Mouse (Mus musculus) right cerebral cortex, adult 18-20 months (tissue): ENCODE data around the gene Uspl1.
A peak's percentile ranks its signal among the peaks of the same experiment; 100 is the strongest.

Experiments
- DNase-seq: peaks from one replicate; pipeline ENCODE4 v3.0.0; 2022; ENCODE audit warnings: mixed read lengths

Uspl1 gene

GRCm38 (mm10) chr5:149168816-149169215, 15.3 kb upstream of the Uspl1 start:
- peak; percentile 46 for DNase-seq

- DNase-seq = no peak
These were observed 13.1 kb upstream of the Uspl1 start for GRCm38 (mm10) chr5:149170841-149171588.

GRCm38 (mm10) chr5:149172246-149172645, 11.9 kb upstream of the Uspl1 start:
- no peak for DNase-seq

- no peak for DNase-seq
These were observed 9.6 kb upstream of the Uspl1 start for GRCm38 (mm10) chr5:149174527-149174926.

GRCm38 (mm10) chr5:149175736-149176135, 8.4 kb upstream of the Uspl1 start:
- DNase-seq = no peak

- no peak for DNase-seq
These were observed 6.1 kb upstream of the Uspl1 start for GRCm38 (mm10) chr5:149178095-149178494.

- no peak for DNase-seq
These were observed 4.3 kb upstream of the Uspl1 start for GRCm38 (mm10) chr5:149179826-149180225.

GRCm38 (mm10) chr5:149182186-149182870, 1.8 kb upstream of the Uspl1 start:
- no peak for DNase-seq

GRCm38 (mm10) chr5:149183122-149183521, 1.0 kb upstream of the Uspl1 start:
- DNase-seq = no peak

GRCm38 (mm10) chr5:149183721-149184103, 438 bp upstream of the Uspl1 start:
- peak; percentile 13 for DNase-seq

- DNase-seq = peak; percentile 39
These were observed 665 bp downstream of the Uspl1 start for GRCm38 (mm10) chr5:149184844-149185186.

GRCm38 (mm10) chr5:149185806-149186205, 1.7 kb downstream of the Uspl1 start:
- no peak for DNase-seq

- no peak for DNase-seq
These were observed 6.0 kb downstream of the Uspl1 start for GRCm38 (mm10) chr5:149190160-149190559.

- DNase-seq = no peak
These were observed 12.5 kb downstream of the Uspl1 start for GRCm38 (mm10) chr5:149196611-149197010.

- DNase-seq = no peak
These were observed 14.6 kb downstream of the Uspl1 start for GRCm38 (mm10) chr5:149198782-149199181.

- peak; percentile 35 for DNase-seq
These were observed 18.8 kb downstream of the Uspl1 start for GRCm38 (mm10) chr5:149202941-149203340.

- DNase-seq = no peak
These were observed 19.7 kb downstream of the Uspl1 start for GRCm38 (mm10) chr5:149203796-149204375.

- DNase-seq = no peak
These were observed 20.7 kb downstream of the Uspl1 start for GRCm38 (mm10) chr5:149204822-149205221.

- no peak for DNase-seq
These were observed 21.1 kb downstream of the Uspl1 start for GRCm38 (mm10) chr5:149205265-149205664.

GRCm38 (mm10) chr5:149206286-149206685, 22.1 kb downstream of the Uspl1 start:
- DNase-seq = no peak

- DNase-seq = no peak
These were observed 23.5 kb downstream of the Uspl1 start for GRCm38 (mm10) chr5:149207661-149208060.

GRCm38 (mm10) chr5:149208776-149209175, 24.6 kb downstream of the Uspl1 start:
- DNase-seq = no peak

GRCm38 (mm10) chr5:149209328-149209727, 25.2 kb downstream of the Uspl1 start:
- DNase-seq = no peak

- DNase-seq = no peak
These were observed 26.9 kb downstream of the Uspl1 start for GRCm38 (mm10) chr5:149211041-149211440.
